Mouse (Mus musculus): ENCODE data around the gene Cdhr4.
A peak's percentile ranks its signal among the peaks of the same experiment; 100 is the strongest.

Gene Cdhr4

DNA sequence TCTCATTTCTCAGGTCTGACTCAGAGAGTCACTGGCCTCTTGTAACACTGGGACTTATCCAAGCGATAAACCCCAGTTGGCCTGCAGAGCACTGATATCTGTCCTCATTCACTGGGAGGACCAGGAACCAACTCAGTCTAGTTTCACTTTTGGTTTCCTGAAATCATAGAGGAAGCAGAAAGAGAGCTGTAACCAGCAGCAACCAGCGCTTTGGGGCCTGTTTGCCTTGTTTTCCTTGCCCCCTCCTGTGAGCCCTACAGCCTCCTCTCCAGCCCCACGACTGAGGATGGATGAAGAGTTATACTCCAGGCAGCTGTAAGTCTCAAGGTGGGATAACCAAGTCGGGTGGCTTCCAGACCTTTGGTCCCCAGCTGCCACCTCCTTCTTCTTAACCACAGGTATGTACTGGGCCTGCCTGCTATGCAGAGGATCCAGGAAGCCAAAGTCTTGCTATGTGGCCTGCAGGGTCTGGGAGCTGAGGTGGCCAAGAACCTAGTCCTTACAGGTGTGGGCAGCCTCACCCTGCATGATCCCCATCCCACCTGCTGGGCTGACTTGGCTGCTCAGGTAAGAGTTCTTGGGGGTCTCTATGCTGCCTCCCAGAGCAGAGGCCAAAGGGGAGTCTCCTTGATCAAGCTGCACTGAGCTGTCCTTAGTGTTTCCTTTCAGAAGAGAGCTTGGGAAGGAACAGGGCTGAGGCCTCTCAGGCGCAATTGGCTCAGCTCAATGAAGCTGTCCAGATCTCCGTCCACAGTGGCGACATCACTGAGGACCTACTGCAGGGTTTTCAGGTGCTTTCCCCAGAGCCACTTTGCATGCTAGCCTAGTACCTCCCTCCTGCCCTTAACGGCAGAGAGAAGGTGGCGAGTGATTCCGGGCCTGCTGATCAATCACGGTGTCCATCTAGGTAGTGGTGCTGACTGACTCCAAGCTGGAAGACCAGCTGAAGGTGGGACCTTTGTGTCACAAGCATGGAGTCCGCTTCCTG lies 16.6 kb upstream of the Cdhr4 start, which contains the start of gene Uba7:
Gene Uba7, plus strand, starts transcription at position 107 of the 988 bp plus-strand sequence.
- DNase-seq (ENCODE audit: low spot score): no peak

DNA sequence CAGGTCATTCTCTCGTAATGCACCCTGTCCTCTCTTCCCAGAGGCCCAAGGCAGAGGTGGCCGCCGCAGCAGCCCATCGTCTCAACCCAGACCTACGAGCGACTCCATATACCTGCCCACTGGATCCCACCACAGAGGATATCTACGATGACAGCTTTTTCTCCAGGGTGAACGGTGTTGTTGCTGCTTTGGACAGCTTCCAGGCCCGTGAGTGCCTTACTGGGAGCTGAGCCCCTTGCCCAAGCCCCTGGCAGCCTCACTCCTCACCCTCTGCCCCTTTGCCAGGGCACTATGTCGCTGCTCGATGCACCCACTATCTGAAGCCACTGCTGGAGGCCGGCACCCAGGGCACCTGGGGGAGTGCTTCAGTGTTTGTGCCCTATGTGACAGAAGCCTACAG lies 13.5 kb upstream of the Cdhr4 start:
- no peak for DNase-seq (ENCODE audit: low spot score)

GRCm38 (mm10) chr9:107981684-107982605 lies 10.4 kb upstream of the Cdhr4 start:
- DNase-seq (ENCODE audit: low spot score): peak; percentile 61

DNA sequence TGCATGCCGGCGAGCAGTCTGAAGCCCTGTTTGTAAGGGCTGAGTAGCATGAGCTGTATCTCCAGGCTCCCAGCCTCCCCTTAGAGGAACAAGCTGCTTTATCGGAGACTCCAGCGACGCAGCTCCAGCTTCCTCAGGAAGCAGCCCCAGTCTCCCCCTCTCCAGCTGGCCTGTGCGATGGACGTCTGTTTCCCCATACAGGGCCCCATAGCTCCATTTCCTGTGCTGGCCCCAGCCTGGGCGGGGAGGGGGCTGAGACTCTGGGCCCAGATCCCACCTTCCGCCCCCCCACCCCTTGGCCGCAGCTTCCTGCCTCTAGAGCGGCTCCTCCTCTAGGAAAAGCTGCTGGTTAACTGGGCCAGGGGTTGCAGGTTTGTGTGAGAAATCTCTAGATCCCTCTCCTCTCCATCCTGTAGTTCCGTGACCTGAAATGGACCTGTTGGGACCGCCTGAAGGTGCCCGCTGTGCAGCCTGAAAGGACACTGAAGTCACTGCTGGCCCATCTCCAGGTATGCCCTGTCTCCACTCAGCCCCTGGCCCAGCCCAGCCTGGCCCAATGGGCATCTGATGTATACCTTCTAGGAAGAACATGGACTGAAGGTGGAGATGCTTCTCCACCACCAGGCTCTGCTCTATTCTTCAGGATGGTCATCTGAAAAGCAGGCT lies 9.5 kb upstream of the Cdhr4 start, which contains the start of gene Gm20661:
Gene Gm20661, plus strand, starts transcription at position 378 of the 666 bp plus-strand sequence.
- peak; percentile 86 for DNase-seq (ENCODE audit: low spot score)

- DNase-seq (ENCODE audit: low spot score): peak; percentile 80
These were observed 8.8 kb upstream of the Cdhr4 start for GRCm38 (mm10) chr9:107983421-107983890.

DNA sequence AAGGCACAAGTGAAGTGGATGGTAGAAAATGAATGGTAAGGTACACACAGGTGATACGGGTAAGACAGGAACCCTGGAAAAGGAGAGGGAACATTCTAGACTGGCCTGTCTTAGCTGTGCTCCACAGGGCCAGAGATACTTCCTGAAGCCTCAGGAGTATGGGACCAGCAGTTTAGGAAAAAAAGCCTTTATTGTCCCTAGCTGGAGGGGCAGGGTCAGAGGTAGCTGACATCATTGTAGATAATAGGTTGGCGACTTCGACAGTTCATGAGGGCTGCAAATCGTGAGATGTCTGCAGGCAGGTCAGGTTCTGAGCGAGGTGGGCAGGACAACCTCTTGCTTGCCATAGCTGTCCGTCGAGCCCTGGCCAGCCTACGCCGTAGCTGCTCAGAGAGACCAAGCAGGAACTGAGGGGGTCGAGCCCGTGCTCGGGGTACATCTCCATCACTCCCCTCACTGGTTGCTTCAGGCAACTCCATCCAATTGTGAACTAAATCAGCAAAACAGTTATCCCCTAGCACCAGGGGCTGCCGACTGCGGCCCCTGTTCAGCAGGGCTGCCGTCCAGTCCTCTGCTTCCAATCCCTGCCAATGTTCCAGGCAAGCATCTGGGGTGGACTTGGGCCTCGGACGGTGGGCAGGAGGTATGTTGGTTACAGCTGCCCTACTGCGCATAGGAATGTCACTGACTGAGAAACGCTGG lies 8.1 kb upstream of the Cdhr4 start:
- DNase-seq (ENCODE audit: low spot score): no peak

- DNase-seq (ENCODE audit: low spot score): no peak
These were observed 7.6 kb upstream of the Cdhr4 start for GRCm38 (mm10) chr9:107984754-107985055.

DNA sequence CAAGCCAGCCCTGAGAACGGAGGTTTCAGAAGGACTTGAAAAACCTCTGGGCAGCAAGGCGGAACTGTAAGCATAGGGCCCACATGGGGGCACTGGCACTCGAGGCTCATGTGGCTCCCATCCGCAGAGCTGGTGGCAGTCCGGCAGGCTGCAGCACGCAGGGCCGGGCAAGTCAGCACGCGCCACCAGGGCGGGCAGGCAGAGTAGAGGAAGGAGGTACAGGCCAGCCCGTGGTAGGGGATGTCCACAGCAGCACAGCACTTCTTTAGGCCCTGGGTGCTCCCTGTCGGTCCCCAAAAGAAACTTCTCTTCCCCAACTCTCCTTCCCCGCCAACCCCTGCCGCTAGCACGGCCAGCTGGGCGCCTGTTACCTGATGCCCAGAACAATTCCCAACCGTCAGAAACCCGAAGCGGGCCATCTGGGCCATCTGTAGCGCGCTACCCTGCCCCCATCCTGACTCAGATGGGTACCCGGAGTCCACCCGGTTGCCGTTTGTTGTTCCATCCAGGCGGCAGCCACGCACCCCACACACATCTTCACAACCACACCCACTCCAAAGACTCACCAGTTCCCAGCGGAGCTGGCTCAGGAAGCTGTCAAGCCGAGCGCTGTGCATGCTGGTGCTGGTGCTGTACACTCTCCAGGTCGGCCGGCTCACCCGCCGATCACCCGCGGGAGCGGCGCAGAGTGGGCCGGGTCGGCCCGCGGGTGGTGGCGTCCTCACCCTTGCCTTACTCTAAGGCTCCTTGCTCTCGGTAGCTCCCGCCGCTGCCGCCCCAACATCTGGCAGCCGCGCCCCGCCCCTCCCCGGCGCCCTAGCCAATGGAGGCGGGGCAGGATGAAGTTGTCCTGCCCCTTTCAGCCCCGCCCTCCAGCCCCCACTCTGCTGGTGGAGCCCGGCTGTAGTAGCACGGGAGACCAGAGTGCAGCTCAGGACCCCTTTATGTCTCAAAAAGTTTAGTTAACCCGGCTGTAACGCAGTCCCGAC lies 6.9 kb upstream of the Cdhr4 start, which contains the start of gene Inka1:
Gene Inka1, minus strand, starts transcription at position 749 of the 989 bp plus-strand sequence.
- DNase-seq (ENCODE audit: low spot score): peak; percentile 89

GRCm38 (mm10) chr9:107986376-107986775 lies 5.9 kb upstream of the Cdhr4 start:
- peak; percentile 82 for DNase-seq (ENCODE audit: low spot score)

DNA sequence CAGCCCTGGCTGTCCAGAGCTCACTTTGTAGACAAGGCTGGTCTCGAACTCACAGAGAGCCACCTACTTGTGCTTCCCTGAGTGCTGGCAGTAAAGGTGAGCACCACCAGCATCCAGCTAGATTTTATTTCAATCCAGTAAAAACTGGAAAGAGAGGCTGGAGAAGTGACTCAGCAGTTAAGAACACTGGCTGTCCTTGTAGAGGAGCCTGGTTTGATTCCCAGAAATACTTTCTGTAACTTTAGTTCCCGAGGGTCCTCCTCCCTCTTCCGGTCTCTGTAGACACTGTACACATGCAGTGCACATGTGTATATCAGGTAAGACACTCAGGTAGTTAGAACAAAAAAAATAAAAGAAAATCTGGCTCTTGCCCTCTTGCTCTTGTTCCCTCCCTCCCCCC lies 4.3 kb upstream of the Cdhr4 start:
- DNase-seq (ENCODE audit: low spot score): no peak

DNA sequence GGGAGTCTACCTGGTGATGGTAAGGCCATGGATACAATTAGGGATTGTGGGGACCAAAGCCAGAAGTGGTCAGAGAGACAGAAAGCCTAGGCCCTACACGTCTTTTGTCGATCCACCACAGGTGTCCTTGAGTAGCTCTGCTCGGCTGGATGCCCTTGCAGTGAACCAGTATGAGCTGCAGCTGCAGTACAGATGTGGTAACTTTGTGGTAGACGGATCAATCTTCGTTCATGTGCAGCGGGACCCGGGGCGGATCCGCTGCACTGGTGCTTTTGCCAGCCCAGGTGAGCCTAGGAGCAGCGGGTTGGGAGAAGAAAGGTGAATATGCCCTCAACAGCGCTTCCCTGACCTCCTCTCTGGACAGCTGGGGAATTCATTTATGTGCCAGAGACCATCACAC lies 716 bp downstream of the Cdhr4 start:
- no peak for DNase-seq (ENCODE audit: low spot score)

DNA sequence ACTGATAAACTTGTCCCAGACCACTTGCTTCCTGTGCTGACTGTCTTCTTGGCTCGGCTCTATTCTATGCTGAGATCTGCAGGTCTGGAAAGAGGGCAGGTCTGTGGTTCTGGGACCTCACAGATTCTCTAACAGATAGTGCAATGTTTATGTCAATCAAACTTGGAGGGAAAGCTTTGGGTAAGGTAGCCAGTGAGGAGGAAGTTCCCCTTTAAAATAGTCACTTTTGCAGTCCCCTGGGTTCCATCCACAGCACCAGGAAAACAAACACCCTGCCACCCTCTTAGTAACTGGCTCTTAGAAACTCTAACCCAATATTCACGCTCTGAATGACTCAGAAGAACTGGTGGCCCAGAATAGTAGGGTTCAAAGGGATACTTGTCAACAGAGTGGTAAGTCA lies 2.2 kb downstream of the Cdhr4 start:
- no peak for DNase-seq (ENCODE audit: low spot score)

- DNase-seq (ENCODE audit: low spot score): no peak
These were observed 3.2 kb downstream of the Cdhr4 start for GRCm38 (mm10) chr9:107995513-107995912.

DNA sequence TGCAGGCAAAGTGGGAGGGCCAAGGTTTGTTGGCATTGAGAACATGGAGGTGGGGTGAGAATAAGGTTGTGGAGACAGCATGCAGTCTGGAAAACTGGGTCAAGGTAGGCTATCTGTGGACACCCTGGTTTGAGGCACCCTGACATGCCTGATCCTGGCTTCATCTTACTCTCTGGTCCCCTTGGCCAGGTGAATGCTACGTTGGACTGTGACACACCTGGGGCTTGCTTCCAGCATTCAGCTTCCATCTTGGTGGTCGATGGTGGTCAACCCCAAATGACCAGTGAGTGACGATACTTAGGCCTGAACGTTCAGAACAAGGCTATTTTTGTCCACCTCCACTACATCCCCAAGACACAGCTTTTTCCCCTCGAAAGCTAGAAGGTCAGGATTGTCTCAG lies 3.8 kb downstream of the Cdhr4 start, which contains the start of gene Gm20662:
Gene Gm20662, plus strand, starts transcription at position 301 of the 400 bp plus-strand sequence.
- no peak for DNase-seq (ENCODE audit: low spot score)

DNA sequence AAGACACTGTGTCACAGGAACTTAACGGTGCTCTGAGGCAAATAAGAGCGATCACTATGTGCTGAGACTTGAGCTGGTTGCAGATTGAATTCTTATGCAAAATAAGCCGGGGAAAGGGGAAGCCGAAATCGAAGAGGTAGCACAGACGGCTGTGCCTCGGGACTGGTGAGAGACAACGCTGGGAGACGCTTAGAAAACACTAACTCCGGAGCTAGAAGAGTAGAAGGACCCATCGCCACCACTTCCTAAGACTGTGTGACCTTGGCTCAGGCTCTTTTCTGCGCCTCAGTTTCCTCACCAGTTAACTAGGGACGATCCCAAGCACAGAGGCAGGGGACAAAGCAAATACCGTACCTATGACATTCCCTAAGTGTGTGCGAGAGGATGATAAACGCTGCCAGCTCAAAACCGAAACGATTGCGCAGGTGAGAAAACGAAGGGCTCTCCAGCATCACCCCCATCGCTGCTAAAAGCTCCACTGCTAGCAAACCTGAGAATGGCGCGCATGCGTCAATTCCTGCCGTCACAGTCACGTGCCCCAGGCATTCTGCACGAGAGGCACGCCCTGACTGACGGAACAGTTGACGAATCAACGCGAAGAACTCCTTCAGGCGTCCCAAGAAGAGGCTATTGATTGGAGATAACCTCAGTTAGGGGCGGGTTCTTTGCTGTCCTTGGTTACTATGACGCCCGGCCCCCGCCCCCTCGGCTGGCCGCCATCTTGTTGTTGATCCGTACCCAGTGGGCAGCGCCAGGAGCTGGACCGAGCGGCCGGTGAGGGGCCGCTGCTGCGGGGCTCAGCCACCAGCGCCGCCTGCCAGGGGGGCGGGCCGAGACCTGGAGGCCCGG lies 9.8 kb downstream of the Cdhr4 start, which contains the start of gene Ip6k1:
Gene Ip6k1, plus strand, starts transcription at position 580 of the 849 bp plus-strand sequence.
- peak; percentile 99 for DNase-seq (ENCODE audit: low spot score)

GRCm38 (mm10) chr9:108002778-108003530 lies 10.7 kb downstream of the Cdhr4 start:
- DNase-seq (ENCODE audit: low spot score): no peak

GRCm38 (mm10) chr9:108003531-108003890 lies 11.2 kb downstream of the Cdhr4 start:
- no peak for DNase-seq (ENCODE audit: low spot score)

- peak; percentile 32 for DNase-seq (ENCODE audit: low spot score)
These were observed 15.7 kb downstream of the Cdhr4 start for GRCm38 (mm10) chr9:108008041-108008440.

Data from yolk sac, embryonic 10.5 days (tissue).